Mouse (Mus musculus) bone marrow macrophage, adult 2 months (primary cell): ENCODE data around the gene Ptpn6.

Experiments
- CTCF ChIP-seq: IDR thresholded peaks from 2 replicates; pipeline ENCODE4 v1.5.1; 2012; ENCODE audit warnings: low read depth, mild to moderate bottlenecking, low read length, moderate library complexity
- POLR2A ChIP-seq: IDR thresholded peaks from 2 replicates; pipeline ENCODE4 v1.6.1; 2012; ENCODE audit warnings: mild to moderate bottlenecking, low read depth, low read length, borderline replicate concordance

GRCm38 (mm10) chr6:124759259-124759658, 20.7 kb upstream of the Ptpn6 start:
- TF ChIP-seq CTCF (peak; percentile 84), POLR2A (no peak)
